8 mouse cellular contexts compared by ENCODE assay signal in the genomic region with DNA sequence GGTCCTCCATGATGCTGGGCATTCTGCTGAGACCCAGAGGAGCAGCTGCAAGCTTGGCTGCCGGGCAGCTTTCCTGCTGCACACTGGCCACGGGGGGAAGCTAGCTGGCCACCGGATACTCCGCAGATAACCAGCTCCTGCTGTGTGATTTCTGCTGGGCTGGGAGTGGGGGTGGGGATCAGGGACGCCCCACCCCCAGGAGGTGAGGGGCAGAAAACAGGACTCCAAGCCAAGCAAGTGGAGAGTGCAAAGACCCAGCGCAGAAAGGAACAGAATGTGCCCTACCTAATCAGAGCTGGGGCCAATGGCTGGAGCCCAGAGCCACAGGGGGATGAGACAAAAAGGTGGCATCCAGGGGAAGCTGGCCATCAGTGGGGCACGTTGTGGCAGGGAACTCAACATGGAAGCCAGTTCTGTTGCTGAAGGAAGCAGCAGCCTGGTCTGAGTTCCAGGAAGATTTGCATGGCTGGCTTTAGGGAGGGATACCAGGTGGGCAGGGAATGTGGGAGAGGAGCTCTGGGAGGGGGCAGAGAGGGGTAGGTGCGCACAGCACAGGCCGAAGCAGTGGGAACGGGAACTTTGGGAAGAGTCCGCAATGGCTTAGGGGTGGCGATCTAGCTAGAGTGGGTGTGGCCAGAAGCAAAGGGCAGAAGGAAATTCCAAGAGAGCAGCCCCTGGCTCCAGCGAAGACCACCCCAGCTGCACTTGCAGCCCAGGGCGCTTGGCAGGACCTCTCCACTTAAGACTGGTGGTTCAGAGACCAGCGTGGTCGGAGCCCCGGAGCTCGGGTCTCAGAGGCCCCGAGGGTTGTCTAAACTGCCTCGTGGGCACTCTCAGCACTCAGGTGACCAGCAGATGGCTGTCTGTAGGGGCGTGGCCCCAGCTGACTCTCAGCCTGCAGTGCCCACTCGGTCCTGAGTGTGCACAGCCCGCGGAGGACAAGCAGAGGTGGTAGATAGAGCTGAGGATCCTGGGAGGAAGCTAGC.
A peak's percentile ranks its signal among the peaks of the same experiment; 100 is the strongest.
DNase-seq lines count a peak whose midpoint lies in the region; ATAC-seq lines count a peak whose summit lies in the region.

No protein-coding gene starts in this region.

- H3K4me3 ChIP-seq in embryonic facial prominence, embryonic 12.5 days = no peak overlapping the region
- peak overlapping the region; percentile 9 for H3K4me3 ChIP-seq in heart, embryonic 15.5 days

- no peaks in the 10 kb centered on the region for H3K36me3 ChIP-seq in embryonic facial prominence, embryonic 12.5 days
- H3K36me3 ChIP-seq in heart, embryonic 15.5 days = no peaks in the 10 kb centered on the region

- ATAC-seq in embryonic facial prominence, embryonic 12.5 days (ENCODE audit: insufficient number of reproducible peaks, insufficient read depth, low FRiP score, low TSS enrichment) = no peak
- ATAC-seq in heart, embryonic 15.5 days (replicated peaks; ENCODE audit: insufficient number of reproducible peaks, insufficient read depth, low FRiP score, low read depth) = no peak

- no peaks in the 10 kb centered on the region for H3K27me3 ChIP-seq in embryonic facial prominence, embryonic 12.5 days
- no peaks in the 10 kb centered on the region for H3K27me3 ChIP-seq in heart, embryonic 15.5 days

- DNase-seq in retina, postnatal 1 day = peak; percentile 67
- no peak for DNase-seq in retina, embryonic 14.5 days (ENCODE audit: low spot score)
- DNase-seq in kidney, postnatal 10 days = peak; percentile 85
- DNase-seq in lung, postnatal 36 days = peak; percentile 82
- DNase-seq in urinary bladder, postnatal 14 days (ENCODE audit: low spot score) = peak; percentile 66
- DNase-seq in thymus, postnatal 25 days = no peak

- 2% methylated on average over 24 of the region's 24 CpGs for WGBS in embryonic facial prominence, embryonic 12.5 days
- 4% methylated on average over 24 of the region's 24 CpGs for WGBS in heart, embryonic 15.5 days

- H3K4me1 ChIP-seq in embryonic facial prominence, embryonic 12.5 days = peaks cover 80% of the 10 kb centered on the region
- H3K4me1 ChIP-seq in heart, embryonic 15.5 days (replicated peaks) = peaks cover 76% of the 10 kb centered on the region

- peak overlapping the region; percentile 31 for H3K4me2 ChIP-seq in embryonic facial prominence, embryonic 12.5 days (replicated peaks)
- H3K4me2 ChIP-seq in heart, embryonic 15.5 days = peak overlapping the region; percentile 60

- no peaks in the 10 kb centered on the region for H3K9me3 ChIP-seq in embryonic facial prominence, embryonic 12.5 days
- no peaks in the 10 kb centered on the region for H3K9me3 ChIP-seq in heart, embryonic 15.5 days (replicated peaks)

- peak overlapping the region; percentile 100 for H3K27ac ChIP-seq in embryonic facial prominence, embryonic 12.5 days
- peak overlapping the region; percentile 94 for H3K27ac ChIP-seq in heart, embryonic 15.5 days

- peak overlapping the region; percentile 15; the same call in 1 of the 2 replicates for H3K9ac ChIP-seq in embryonic facial prominence, embryonic 12.5 days
- H3K9ac ChIP-seq in heart, embryonic 15.5 days = peak overlapping the region; percentile 47

Comparison
In these comparisons a context has a peak if more than half of its experiments do, and no peak if none do; other contexts are left out.
1. DNase-seq: peak in retina, postnatal 1 day (single experiment), kidney, postnatal 10 days (single experiment), lung, postnatal 36 days (single experiment) and urinary bladder, postnatal 14 days (single experiment); none in retina, embryonic 14.5 days (single experiment) and thymus, postnatal 25 days (single experiment).